Mouse (Mus musculus) forebrain, embryonic 14.5 days (tissue): Measurements from ENCODE around the gene Hoxa13. TPM values are rescaled to one million over a fixed set of nuclear protein-coding genes. Genes with fewer than 3 reads are reported as not detected.
A peak's percentile ranks its signal among the peaks of the same experiment; 100 is the strongest.

Experiments used
- ATAC-seq: fragments of 200-750 bp; cut with Nextera tagmentation; 2 replicates; pipeline ENCODE4 v1.8.0; 2017; ENCODE audit warnings: mild to moderate bottlenecking, moderate library complexity
- DNase-seq: peaks from one replicate; pipeline ENCODE4 v3.0.0-alpha.2; 2015; ENCODE audit warnings: low spot score
- H3K27ac ChIP-seq: fragments of 300-500 bp; sonication (generic); 2 replicates; pipeline ENCODE4 v1.5.1; 2014; ENCODE audit warnings: low read depth, mild to moderate bottlenecking, control low read depth, low read length, moderate library complexity
- H3K27me3 ChIP-seq: fragments of 300-500 bp; sonication (generic); replicated peaks from 2 replicates; pipeline ENCODE4 v1.6.1; 2014; ENCODE audit warnings: low read length, control low read depth, mixed read lengths; ENCODE audit not compliant: control insufficient read depth, insufficient read depth
- H3K36me3 ChIP-seq: fragments of 300-500 bp; sonication (generic); 2 replicates; pipeline ENCODE4 v1.6.1; 2014; ENCODE audit warnings: low read length, control low read depth; ENCODE audit not compliant: control insufficient read depth, insufficient read depth
- H3K4me1 ChIP-seq: fragments of 300-500 bp; sonication (generic); 2 replicates; pipeline ENCODE4 v1.6.1; 2014; ENCODE audit warnings: antibody characterized with exemption, low read length, control low read depth; ENCODE audit not compliant: control insufficient read depth, insufficient read depth
- H3K4me2 ChIP-seq: fragments of 300-500 bp; sonication (generic); 2 replicates; pipeline ENCODE4 v1.6.1; 2014; ENCODE audit warnings: mild to moderate bottlenecking, control low read depth, low read length
- H3K4me3 ChIP-seq: fragments of 300-500 bp; sonication (generic); 2 replicates; pipeline ENCODE4 v1.5.1; 2014; ENCODE audit warnings: low read depth, low read length, control low read depth
- H3K9ac ChIP-seq: fragments of 300-500 bp; sonication (generic); 2 replicates; pipeline ENCODE4 v1.6.1; 2014; ENCODE audit warnings: mild to moderate bottlenecking, low read length, control low read depth, moderate library complexity
- H3K9me3 ChIP-seq: fragments of 300-500 bp; sonication (generic); replicated peaks from 2 replicates; pipeline ENCODE4 v1.6.1; 2016; ENCODE audit warnings: low read length, control low read depth, mixed read lengths; ENCODE audit not compliant: control insufficient read depth
- WGBS: fragments of 180-500 bp; shearing (Covaris S2); extraction: QIAGEN DNeasy Blood & Tissue Kit; methylation state at CpG from one replicate; pipeline ENCODE4 v1.1.7; 2014; 5-methylcytosine and 5-hydroxymethylcytosine counted together
- polyA plus RNA-seq: library from polyadenylated mRNA; unstranded; fragments of >200 nt; fragmentation: Nextera tagmentation; extraction: Ambion mirVana; gene quantifications from 2 replicates; pipeline ENCODE4 v1.2.1, GENCODE M21; 2014

Hoxa13 gene
- not detected in 2 replicates for polyA plus RNA-seq

DNA sequence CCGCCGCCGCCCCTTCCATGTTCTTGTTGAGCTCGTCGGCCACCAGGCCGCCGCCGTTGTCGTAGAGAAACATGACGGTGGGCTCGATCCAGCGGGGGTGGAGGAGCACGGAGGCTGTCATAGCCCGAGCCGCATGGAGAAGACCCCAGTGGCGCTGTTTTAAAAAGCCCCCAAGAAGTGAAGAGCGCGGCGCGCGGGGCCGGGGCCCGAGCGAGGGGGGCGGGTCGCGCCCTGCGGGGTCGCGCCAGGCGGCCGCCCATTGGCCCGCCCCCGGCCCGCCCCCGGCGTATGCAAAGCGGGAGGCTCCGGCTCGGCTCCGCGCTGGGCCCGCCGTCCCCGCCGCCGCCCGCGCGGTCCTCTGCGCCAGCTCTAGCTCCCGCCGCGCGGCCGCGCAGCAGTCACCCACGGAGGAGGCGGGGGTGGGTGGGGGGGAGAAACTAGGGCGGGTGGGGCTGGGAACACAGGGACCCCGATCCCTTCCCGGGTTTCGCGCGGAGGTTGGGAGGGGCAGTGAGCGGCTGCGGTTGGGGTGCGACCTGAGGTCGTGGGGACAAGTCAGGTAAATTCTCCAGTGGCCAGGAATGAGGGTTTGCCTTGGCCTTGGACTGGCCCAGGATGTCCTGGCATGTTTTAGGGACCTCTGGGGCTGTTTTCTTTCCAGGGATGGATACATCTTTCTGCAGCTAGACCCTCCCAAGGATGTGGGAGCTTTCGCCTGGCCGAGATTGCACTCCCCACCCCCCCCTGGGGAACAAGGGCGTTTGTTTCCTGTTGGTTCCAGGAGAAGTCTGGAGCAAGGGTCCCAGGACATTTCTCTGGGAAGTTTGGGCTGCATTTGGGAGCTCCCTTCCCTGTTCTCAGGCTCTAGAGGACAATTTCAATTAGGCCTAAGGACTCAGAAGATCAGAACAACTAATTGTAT lies at the start of gene Hoxa13:
Gene Hoxa13, minus strand, starts transcription at position 227 of the 922 bp plus-strand sequence.
- Histone ChIP-seq H3K4me2 (peak within 1 kb of the TSS; percentile 40), H3K9me3 (no peaks in the 10 kb centered on the region), H3K27ac (no peak within 1 kb of the TSS), H3K27me3 (peaks cover 89% of the 10 kb centered on the region), H3K9ac (no peak within 1 kb of the TSS), H3K4me3 (peak within 1 kb of the TSS; percentile 21), H3K36me3 (no peaks in the 10 kb centered on the region), H3K4me1 (no peaks in the 10 kb centered on the region)
- under 1% methylated on average over 34 of the region's 72 CpGs for WGBS
- ATAC-seq (0 out of 2 replicates have a peak, but pooled peaks have one; percentile 48), DNase-seq (no peak)

GRCm38 (mm10) chr6:52310366-52310765 lies 49.7 kb upstream of the Hoxa13 start:
- Histone ChIP-seq H3K27me3 (peaks cover 90% of the 10 kb centered on the region), H3K36me3 (no peaks in the 10 kb centered on the region), H3K4me1 (no peaks in the 10 kb centered on the region), H3K4me2 (no peak overlapping the region), H3K27ac (no peak overlapping the region), H3K9ac (no peak overlapping the region), H3K9me3 (no peaks in the 10 kb centered on the region), H3K4me3 (no peak overlapping the region)
- no peak for DNase-seq
- ATAC-seq, result no peak
- WGBS, result under 1% methylated on average over 24 of the region's 24 CpGs

DNA sequence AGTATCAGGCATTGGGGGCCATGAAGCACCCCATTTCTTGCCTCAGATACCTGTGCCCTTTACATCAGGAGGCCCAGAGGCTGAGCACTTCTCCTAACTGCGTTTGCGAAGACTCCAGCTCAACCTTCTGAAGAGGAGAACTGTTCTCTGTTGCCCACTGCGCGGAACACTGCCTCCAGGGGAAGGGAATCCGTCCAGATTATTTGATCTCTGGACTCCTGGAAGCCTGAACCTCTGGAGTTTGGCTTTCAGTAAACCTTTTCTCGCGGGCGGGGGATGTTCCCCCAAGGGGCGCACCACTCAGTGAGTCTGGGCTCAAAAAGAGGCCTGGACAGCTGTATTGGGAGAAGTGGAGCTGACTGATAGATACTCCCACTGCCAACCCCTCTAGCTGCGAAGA lies 49.1 kb upstream of the Hoxa13 start:
- 8% methylated on average over 10 of the region's 10 CpGs for WGBS
- H3K27me3 ChIP-seq, result peaks cover 89% of the 10 kb centered on the region
- no peak overlapping the region for H3K27ac ChIP-seq
- DNase-seq, result no peak
- H3K4me3 ChIP-seq, result no peak overlapping the region
- no peaks in the 10 kb centered on the region for H3K36me3 ChIP-seq
- H3K9ac ChIP-seq, result no peak overlapping the region
- H3K4me2 ChIP-seq, result no peak overlapping the region
- ATAC-seq, result no peak
- H3K9me3 ChIP-seq, result no peaks in the 10 kb centered on the region
- no peaks in the 10 kb centered on the region for H3K4me1 ChIP-seq

GRCm38 (mm10) chr6:52305877-52306389 lies 45.3 kb upstream of the Hoxa13 start:
- H3K4me1 ChIP-seq, result no peaks in the 10 kb centered on the region
- H3K36me3 ChIP-seq, result no peaks in the 10 kb centered on the region
- no peaks in the 10 kb centered on the region for H3K9me3 ChIP-seq
- ATAC-seq (peak; percentile 85), DNase-seq (peak; percentile 81)
- H3K27ac ChIP-seq, result no peak overlapping the region
- H3K9ac ChIP-seq, result peak overlapping the region; percentile 23; the same call in 1 of the 2 replicates
- WGBS, result under 1% methylated on average over 30 of the region's 30 CpGs
- peak overlapping the region; percentile 30 for H3K4me3 ChIP-seq
- peak overlapping the region; percentile 51 for H3K4me2 ChIP-seq
- H3K27me3 ChIP-seq, result peaks cover 75% of the 10 kb centered on the region

DNA sequence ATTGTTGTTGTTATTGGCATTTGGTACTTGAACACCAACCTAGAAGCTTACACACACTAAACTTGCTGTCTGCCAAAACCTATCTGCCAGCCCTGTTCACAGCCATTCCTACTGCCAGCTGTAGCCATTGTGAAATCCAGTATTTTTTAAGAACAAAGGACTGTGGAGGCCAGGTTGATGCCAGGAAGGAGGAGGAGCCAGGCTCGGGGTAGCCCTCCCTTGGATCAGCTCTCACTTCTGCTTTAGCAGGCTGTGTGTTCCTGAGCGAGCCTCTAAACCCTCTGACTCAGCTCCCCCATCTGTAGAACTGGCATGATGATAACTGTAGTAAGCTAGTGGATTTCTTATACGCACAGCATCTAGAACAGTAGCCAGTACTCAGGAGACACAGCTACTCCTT lies 42.7 kb upstream of the Hoxa13 start:
- Histone ChIP-seq H3K27me3 (peaks cover 71% of the 10 kb centered on the region), H3K27ac (no peak overlapping the region), H3K9ac (no peak overlapping the region), H3K4me2 (no peak overlapping the region), H3K4me3 (no peak overlapping the region), H3K4me1 (no peaks in the 10 kb centered on the region), H3K9me3 (no peaks in the 10 kb centered on the region), H3K36me3 (no peaks in the 10 kb centered on the region)
- no peak for DNase-seq
- WGBS, result 43% methylated on average over 3 of the region's 3 CpGs
- ATAC-seq, result no peak

DNA sequence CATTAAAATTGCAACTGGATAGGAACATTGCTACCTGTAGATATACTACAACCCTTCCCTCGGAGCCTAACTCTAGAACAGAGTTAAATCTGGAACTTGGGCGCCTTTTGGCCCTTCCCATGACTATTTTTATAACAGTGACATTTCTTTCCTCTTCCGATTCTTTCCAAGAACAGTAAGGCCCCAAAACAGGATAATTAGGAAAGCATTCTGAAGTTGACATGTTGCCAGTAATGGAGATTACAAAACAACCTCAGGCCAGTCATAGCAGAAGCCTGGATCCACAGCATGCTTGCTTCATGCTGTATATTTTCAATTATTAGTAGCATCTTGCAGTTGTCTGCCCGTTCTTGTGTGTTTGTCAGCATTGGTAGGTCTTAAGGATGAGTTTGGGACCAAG lies 40.1 kb upstream of the Hoxa13 start:
- no peaks in the 10 kb centered on the region for H3K36me3 ChIP-seq
- H3K9me3 ChIP-seq, result no peaks in the 10 kb centered on the region
- DNase-seq, result no peak
- H3K4me2 ChIP-seq, result no peak overlapping the region
- H3K27me3 ChIP-seq, result peaks cover 54% of the 10 kb centered on the region
- no peak overlapping the region for H3K27ac ChIP-seq
- no peak overlapping the region for H3K4me3 ChIP-seq
- no peak overlapping the region for H3K9ac ChIP-seq
- ATAC-seq, result no peak
- H3K4me1 ChIP-seq, result no peaks in the 10 kb centered on the region
- 76% methylated on average over 4 of the region's 4 CpGs for WGBS

DNA sequence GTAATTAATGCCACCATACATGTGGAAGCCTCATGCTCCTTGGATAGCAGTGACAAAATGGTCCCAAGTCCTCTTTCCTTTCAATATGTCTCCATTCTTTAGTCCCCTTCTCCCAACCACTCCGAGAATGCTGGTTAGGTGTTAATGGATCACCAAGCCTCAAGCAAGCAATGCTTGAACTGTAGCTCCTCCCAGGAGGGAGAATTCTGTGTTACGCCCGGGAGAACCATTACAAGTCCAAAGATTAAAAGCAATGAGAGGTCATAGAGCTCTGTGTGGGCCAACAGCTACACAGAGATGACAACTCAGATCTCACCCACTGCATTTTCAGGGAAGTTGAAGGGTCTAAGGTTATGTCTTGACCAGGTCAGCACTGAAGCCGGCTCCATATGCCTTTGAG lies 37.8 kb upstream of the Hoxa13 start:
- Histone ChIP-seq H3K9me3 (no peaks in the 10 kb centered on the region), H3K27ac (no peak overlapping the region), H3K36me3 (no peaks in the 10 kb centered on the region), H3K4me3 (no peak overlapping the region), H3K4me2 (no peak overlapping the region), H3K9ac (no peak overlapping the region), H3K4me1 (no peaks in the 10 kb centered on the region), H3K27me3 (peaks cover 49% of the 10 kb centered on the region)
- 85% methylated on average over 4 of the region's 4 CpGs for whole genome bisulfite sequencing
- no peak for ATAC-seq
- DNase-seq, result no peak

DNA sequence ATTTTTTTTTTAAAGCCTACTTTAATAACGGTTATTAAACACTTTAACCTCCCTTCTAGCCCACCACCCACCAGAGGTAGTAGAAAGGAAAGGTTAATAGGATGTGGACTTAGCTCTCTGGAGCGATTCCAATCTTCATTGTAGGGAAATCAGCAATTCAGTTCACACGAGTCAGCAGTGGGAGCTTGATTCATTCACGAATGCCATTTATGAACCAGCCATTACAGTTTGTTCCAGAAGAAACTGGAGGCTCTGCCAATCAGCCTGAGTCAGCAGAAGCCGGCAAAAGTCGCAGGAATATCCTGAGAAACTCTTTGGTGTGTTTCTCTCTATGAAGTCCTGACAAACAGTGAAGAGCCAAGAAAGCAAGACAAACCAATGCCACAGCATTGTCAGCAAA lies 33.9 kb upstream of the Hoxa13 start:
- H3K9me3 ChIP-seq, result no peaks in the 10 kb centered on the region
- H3K27ac ChIP-seq, result no peak overlapping the region
- no peaks in the 10 kb centered on the region for H3K36me3 ChIP-seq
- no peaks in the 10 kb centered on the region for H3K4me1 ChIP-seq
- H3K27me3 ChIP-seq, result peaks cover 63% of the 10 kb centered on the region
- H3K4me2 ChIP-seq, result no peak overlapping the region
- 67% methylated on average over 6 of the region's 6 CpGs for WGBS
- H3K9ac ChIP-seq, result no peak overlapping the region
- no peak overlapping the region for H3K4me3 ChIP-seq
- ATAC-seq (no peak), DNase-seq (no peak)

GRCm38 (mm10) chr6:52292328-52292727 lies 31.6 kb upstream of the Hoxa13 start:
- no peak overlapping the region for H3K4me3 ChIP-seq
- H3K27me3 ChIP-seq, result peaks cover 68% of the 10 kb centered on the region
- ATAC-seq, result no peak
- 50% methylated on average over 7 of the region's 7 CpGs for WGBS
- no peak overlapping the region for H3K4me2 ChIP-seq
- H3K9ac ChIP-seq, result no peak overlapping the region
- no peaks in the 10 kb centered on the region for H3K4me1 ChIP-seq
- no peaks in the 10 kb centered on the region for H3K36me3 ChIP-seq
- H3K27ac ChIP-seq, result no peak overlapping the region
- no peaks in the 10 kb centered on the region for H3K9me3 ChIP-seq
- no peak for DNase-seq
